Mouse (Mus musculus) megakaryocyte, embryonic 14.5 days (primary cell): ENCODE results near the gene Tgfbr3.

ENCODE experiments used
- FLI1 ChIP-seq: IDR thresholded peaks from 2 replicates; pipeline ENCODE4 v1.6.1; 2012; ENCODE audit warnings: low read length, inconsistent platforms, mixed read lengths
- GATA1 ChIP-seq: IDR thresholded peaks from 3 replicates; pipeline ENCODE4 v1.6.1; 2012; ENCODE audit warnings: mixed read lengths, low read length, inconsistent platforms, borderline replicate concordance

DNA sequence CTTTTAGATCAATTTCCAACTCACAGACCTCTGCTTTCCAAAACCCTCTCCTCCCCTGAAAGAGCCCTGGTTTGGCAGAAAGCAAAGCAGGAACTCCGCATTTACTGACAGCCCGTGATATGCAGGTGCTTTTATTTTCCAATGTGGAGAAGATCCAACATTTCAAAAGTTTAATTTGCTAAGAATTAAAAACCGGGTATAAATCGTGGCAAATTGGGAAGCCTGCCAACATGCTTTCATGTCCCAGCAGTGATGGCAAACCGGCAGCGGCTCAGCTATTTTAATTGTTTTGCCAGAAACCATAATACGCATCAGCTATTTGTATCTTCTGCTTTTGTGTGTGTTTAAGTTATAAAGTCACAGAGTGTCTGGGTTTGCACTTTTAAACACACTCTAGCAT lies 162.9 kb downstream of the Tgfbr3 start:
- TF ChIP-seq GATA1 (no peak), FLI1 (no peak)
